In genomic region chr17:29660762-29661391, GRCm38 (mm10) we compare ENCODE assay signal across 1 mouse cellular context.
TF ChIP-seq lines count a peak whose summit lies in the region.

No protein-coding gene starts in this region.

TF ChIP-seq in MEL, 35 proteins besides CTCF, POLR2A, EP300 and RAD21 (continued from another document):
- TF ChIP-seq E2F4 (IDR thresholded peaks at IDR 0.05; ENCODE audit: borderline replicate concordance, low read depth, low read length): 0 out of 2 replicates have a peak, but pooled peaks have one; percentile 5
- no peak for TF ChIP-seq ZNF384 (IDR thresholded peaks at IDR 0.05; ENCODE audit: low read depth, low read length)
- peak; percentile 5; the same call in 1 of the 2 replicates for TF ChIP-seq POLR2AphosphoS2 (IDR thresholded peaks at IDR 0.05; ENCODE audit: low read length)
- no peak for TF ChIP-seq MXI1 (IDR thresholded peaks at IDR 0.05; ENCODE audit: low read depth, low read length)
- TF ChIP-seq MAFK (IDR thresholded peaks at IDR 0.05; ENCODE audit: borderline replicate concordance, low read depth, low read length): no peak
- TF ChIP-seq TAL1 (IDR thresholded peaks at IDR 0.05; ENCODE audit: low read length): no peak
- TF ChIP-seq USF2 (IDR thresholded peaks at IDR 0.05; ENCODE audit: borderline replicate concordance in 1 of 2, insufficient read depth in 1 of 2, low read depth in 1 of 2, low read length in 2 of 2): no peak
- peak; percentile 22; the same call in 1 of the 2 replicates for TF ChIP-seq SIN3A (IDR thresholded peaks at IDR 0.05; ENCODE audit: low read length)
